Mouse (Mus musculus) myocyte (in vitro differentiated cells): ENCODE measurements at regions not wholly inside any gene's neighbourhood (a gene's known extent, or its start where the extent isn't known, plus 50 kb on each side); places are given as distances from the start of the nearest gene placed in this dataset.

ENCODE experiments used
- H3K27me3 ChIP-seq: one replicate; pipeline ENCODE4 v1.6.1; 2011; ENCODE audit not compliant: control insufficient read depth, insufficient read depth, insufficient read length
- H3K36me3 ChIP-seq: one replicate; pipeline ENCODE4 v1.6.1; 2011; ENCODE audit not compliant: control insufficient read depth, insufficient read depth
- H3K4me2 ChIP-seq: one replicate; pipeline ENCODE4 v1.6.1; 2011; ENCODE audit warnings: low read depth, control low read depth
- H3K4me3 ChIP-seq: one replicate; pipeline ENCODE4 v1.5.1; 2011; ENCODE audit warnings: mild to moderate bottlenecking, control low read depth, moderate library complexity
- H3K79me2 ChIP-seq: one replicate; pipeline ENCODE4 v1.6.1; 2011; ENCODE audit not compliant: control insufficient read depth, insufficient read depth
- H3ac ChIP-seq: one replicate; pipeline ENCODE4 v1.6.1; 2011; ENCODE audit not compliant: control insufficient read depth, insufficient read length
- CEBPB ChIP-seq: IDR thresholded peaks from 2 replicates; pipeline ENCODE4 v1.6.1; 2011; ENCODE audit warnings: mild to moderate bottlenecking, moderate library complexity; ENCODE audit not compliant: poor library complexity, insufficient read depth, severe bottlenecking
- E2F4 ChIP-seq: IDR thresholded peaks from one replicate; pipeline ENCODE4 v1.6.1; 2011; ENCODE audit warnings: mild to moderate bottlenecking, control low read depth, moderate library complexity; ENCODE audit not compliant: insufficient read depth
- MAX ChIP-seq: IDR thresholded peaks from one replicate; pipeline ENCODE4 v1.6.1; 2011; ENCODE audit warnings: low read depth, mild to moderate bottlenecking, control low read depth
- MYOD1 ChIP-seq, 3 experiments: IDR thresholded peaks; one replicate each; pipeline ENCODE4 v1.6.1; 2011; ENCODE audit warnings: control low read depth in 2 of 3, low read depth in 2 of 3, mild to moderate bottlenecking in 2 of 3, moderate library complexity in 1 of 3; ENCODE audit not compliant: insufficient read length in 2 of 3, control insufficient read depth in 1 of 3
- MYOG ChIP-seq, 3 experiments: IDR thresholded peaks; one replicate each; pipeline ENCODE4 v1.6.1; 2011; ENCODE audit warnings: control low read depth in 2 of 3, low read depth in 2 of 3, mild to moderate bottlenecking in 2 of 3; ENCODE audit not compliant: insufficient read length in 2 of 3, control insufficient read depth in 1 of 3, insufficient read depth in 1 of 3
- POLR2A ChIP-seq: IDR thresholded peaks from one replicate; pipeline ENCODE4 v1.6.1; 2011; ENCODE audit warnings: low read depth, mild to moderate bottlenecking, control low read depth, moderate library complexity; ENCODE audit not compliant: insufficient read length
- POLR2AphosphoS2 ChIP-seq: IDR thresholded peaks from one replicate; pipeline ENCODE4 v1.6.1; 2011; ENCODE audit warnings: low read depth, control low read depth; ENCODE audit not compliant: insufficient read length
- REST ChIP-seq: IDR thresholded peaks from one replicate; pipeline ENCODE4 v1.6.1; 2011; ENCODE audit warnings: mild to moderate bottlenecking, control low read depth, moderate library complexity; ENCODE audit not compliant: insufficient read depth, insufficient read length
- SRF ChIP-seq: IDR thresholded peaks from one replicate; pipeline ENCODE4 v1.6.1; 2011; ENCODE audit warnings: low read depth; ENCODE audit not compliant: control insufficient read depth, insufficient read length
- TCF12 ChIP-seq: IDR thresholded peaks from one replicate; pipeline ENCODE4 v1.6.1; 2011; ENCODE audit warnings: mild to moderate bottlenecking, control low read depth; ENCODE audit not compliant: poor library complexity, insufficient read depth, severe bottlenecking
- TCF3 ChIP-seq: IDR thresholded peaks from one replicate; pipeline ENCODE4 v1.6.1; 2011; ENCODE audit warnings: low read depth, control low read depth; ENCODE audit not compliant: insufficient read length
- USF1 ChIP-seq: IDR thresholded peaks from one replicate; pipeline ENCODE4 v1.6.1; 2011; ENCODE audit warnings: low read depth, mild to moderate bottlenecking, control low read depth, moderate library complexity

GRCm38 (mm10) chr13:35209551-35209950, 182.7 kb upstream of the Eci2 start:
- Histone ChIP-seq H3ac (no peak overlapping the region), H3K4me2 (no peak overlapping the region), H3K36me3 (no peaks in the 10 kb centered on the region), H3K27me3 (no peaks in the 10 kb centered on the region), H3K79me2 (no peaks in the 10 kb centered on the region), H3K4me3 (no peak overlapping the region)
- TF ChIP-seq E2F4 (no peak), MYOD1 (IDR thresholded peaks at IDR 0.05; ENCODE audit: control insufficient read depth in 1 of 3, insufficient read length in 2 of 3, low read depth in 2 of 3) (no peak), POLR2AphosphoS2 (no peak), MAX (no peak), POLR2A (no peak), REST (no peak), USF1 (no peak), TCF3 (no peak), SRF (no peak), CEBPB (no peak), TCF12 (no peak), MYOG (IDR thresholded peaks at IDR 0.05; ENCODE audit: control insufficient read depth in 1 of 3, insufficient read depth in 1 of 3, insufficient read length in 2 of 3, low read depth in 2 of 3) (no peak)

- Histone ChIP-seq H3K4me3 (no peak overlapping the region), H3K4me2 (no peak overlapping the region), H3K27me3 (no peaks in the 10 kb centered on the region), H3K36me3 (no peaks in the 10 kb centered on the region), H3ac (no peak overlapping the region), H3K79me2 (no peaks in the 10 kb centered on the region)
- TF ChIP-seq POLR2AphosphoS2 (no peak), TCF3 (no peak), POLR2A (no peak), REST (no peak), MYOG (IDR thresholded peaks at IDR 0.05; ENCODE audit: control insufficient read depth in 1 of 3, insufficient read depth in 1 of 3, insufficient read length in 2 of 3, low read depth in 2 of 3) (no peak), E2F4 (no peak), MAX (no peak), SRF (no peak), USF1 (no peak), TCF12 (no peak), CEBPB (no peak), MYOD1 (IDR thresholded peaks at IDR 0.05; ENCODE audit: control insufficient read depth in 1 of 3, insufficient read length in 2 of 3, low read depth in 2 of 3) (no peak)
Measured at GRCm38 (mm10) chr13:35211834-35212233, 184.9 kb upstream of the Eci2 start.

GRCm38 (mm10) chr13:35212276-35212675, 185.4 kb upstream of the Eci2 start:
- H3K36me3 ChIP-seq, result no peaks in the 10 kb centered on the region
- H3K27me3 ChIP-seq, result no peaks in the 10 kb centered on the region
- H3K4me2 ChIP-seq, result no peak overlapping the region

GRCm38 (mm10) chr13:35214219-35214618, 187.3 kb upstream of the Eci2 start:
- TF ChIP-seq REST, result no peak
- no peak for TF ChIP-seq MYOG (IDR thresholded peaks at IDR 0.05; ENCODE audit: control insufficient read depth in 1 of 3, insufficient read depth in 1 of 3, insufficient read length in 2 of 3, low read depth in 2 of 3)
- no peak for TF ChIP-seq TCF3
- no peak for TF ChIP-seq CEBPB
- no peak for TF ChIP-seq SRF
- TF ChIP-seq E2F4, result no peak
- TF ChIP-seq MYOD1 (IDR thresholded peaks at IDR 0.05; ENCODE audit: control insufficient read depth in 1 of 3, insufficient read length in 2 of 3, low read depth in 2 of 3), result no peak
- no peak for TF ChIP-seq POLR2A
- no peak for TF ChIP-seq MAX
- no peak for TF ChIP-seq POLR2AphosphoS2
- no peak for TF ChIP-seq TCF12
- TF ChIP-seq USF1, result no peak
- no peak overlapping the region for H3K4me3 ChIP-seq
- no peaks in the 10 kb centered on the region for H3K36me3 ChIP-seq
- no peaks in the 10 kb centered on the region for H3K79me2 ChIP-seq
- no peaks in the 10 kb centered on the region for H3K27me3 ChIP-seq
- H3K4me2 ChIP-seq, result no peak overlapping the region
- H3ac ChIP-seq, result no peak overlapping the region

More at GRCm38 (mm10) chr13:35212276-35212675, 185.4 kb upstream of the Eci2 start:
- H3K4me3 ChIP-seq, result no peak overlapping the region
- TF ChIP-seq POLR2AphosphoS2 (no peak), CEBPB (no peak), MYOD1 (IDR thresholded peaks at IDR 0.05; ENCODE audit: control insufficient read depth in 1 of 3, insufficient read length in 2 of 3, low read depth in 2 of 3) (no peak), E2F4 (no peak), MYOG (IDR thresholded peaks at IDR 0.05; ENCODE audit: control insufficient read depth in 1 of 3, insufficient read depth in 1 of 3, insufficient read length in 2 of 3, low read depth in 2 of 3) (no peak), SRF (no peak), TCF3 (no peak), POLR2A (no peak), REST (no peak), TCF12 (no peak), USF1 (no peak), MAX (no peak)
- no peaks in the 10 kb centered on the region for H3K79me2 ChIP-seq
- no peak overlapping the region for H3ac ChIP-seq
